Mouse (Mus musculus): ENCODE results near the gene Dpy19l1. TPM values are rescaled to one million over a fixed set of nuclear protein-coding genes. Genes with fewer than 3 reads are reported as not detected.

The Dpy19l1 gene
- polyA plus RNA-seq, 1 experiment from 2014 or later: 11.3 TPM

- H3K9ac ChIP-seq: no peak overlapping the region
- no peak for ATAC-seq
Observed at GRCm38 (mm10) chr9:24503858-24504219, 899 bp upstream of the Dpy19l1 start.

GRCm38 (mm10) chr9:24502571-24503004 lies 352 bp downstream of the Dpy19l1 start:
- under 1% methylated on average over 47 of the region's 48 CpGs for whole genome bisulfite sequencing
- peak overlapping the region; percentile 75 for H3K4me3 ChIP-seq (replicated peaks)
- H3K27me3 ChIP-seq (replicated peaks): no peaks in the 10 kb centered on the region
- 0 out of 2 replicates have a peak, but pooled peaks cover 4% of the 10 kb centered on the region for H3K4me1 ChIP-seq (replicated peaks)
- H3K27ac ChIP-seq: peak overlapping the region; percentile 92
- peak overlapping the region; percentile 84 for H3K9ac ChIP-seq
- no peaks in the 10 kb centered on the region for H3K36me3 ChIP-seq
- H3K9me3 ChIP-seq: no peaks in the 10 kb centered on the region
- peak; percentile 90 for ATAC-seq
- H3K4me2 ChIP-seq (replicated peaks): peak overlapping the region; percentile 62

More at GRCm38 (mm10) chr9:24503858-24504219, 899 bp upstream of the Dpy19l1 start:
- H3K4me2 ChIP-seq (replicated peaks): peak overlapping the region; percentile 62
- no peaks in the 10 kb centered on the region for H3K36me3 ChIP-seq
- H3K9me3 ChIP-seq: no peaks in the 10 kb centered on the region
- peak overlapping the region; percentile 75 for H3K4me3 ChIP-seq (replicated peaks)
- peak overlapping the region; percentile 73 for H3K27ac ChIP-seq
- WGBS: 7% methylated on average over 5 of the region's 5 CpGs
- 0 out of 2 replicates have a peak, but pooled peaks cover 4% of the 10 kb centered on the region for H3K4me1 ChIP-seq (replicated peaks)
- no peaks in the 10 kb centered on the region for H3K27me3 ChIP-seq (replicated peaks)

GRCm38 (mm10) chr9:24501618-24502017 lies 1.3 kb downstream of the Dpy19l1 start:
- peak overlapping the region; percentile 62 for H3K4me2 ChIP-seq (replicated peaks)
- 56% methylated on average over 2 of the region's 2 CpGs for WGBS
- H3K4me3 ChIP-seq (replicated peaks): peak overlapping the region; percentile 75
- ATAC-seq: no peak
- no peaks in the 10 kb centered on the region for H3K27me3 ChIP-seq (replicated peaks)
- H3K27ac ChIP-seq: no peak overlapping the region
- H3K9me3 ChIP-seq: no peaks in the 10 kb centered on the region
- peak overlapping the region; percentile 30; the same call in 1 of the 2 replicates for H3K9ac ChIP-seq
- no peaks in the 10 kb centered on the region for H3K36me3 ChIP-seq
- H3K4me1 ChIP-seq (replicated peaks): 0 out of 2 replicates have a peak, but pooled peaks cover 4% of the 10 kb centered on the region

GRCm38 (mm10) chr9:24496226-24496625 lies 6.7 kb downstream of the Dpy19l1 start:
- no peak overlapping the region for H3K4me3 ChIP-seq (replicated peaks)
- WGBS: 100% methylated on average over 2 of the region's 2 CpGs
- no peaks in the 10 kb centered on the region for H3K9me3 ChIP-seq
- no peak overlapping the region for H3K4me2 ChIP-seq (replicated peaks)
- no peaks in the 10 kb centered on the region for H3K27me3 ChIP-seq (replicated peaks)
- H3K36me3 ChIP-seq: no peaks in the 10 kb centered on the region
- H3K27ac ChIP-seq: no peak overlapping the region
- H3K9ac ChIP-seq: no peak overlapping the region
- 0 out of 2 replicates have a peak, but pooled peaks cover 4% of the 10 kb centered on the region for H3K4me1 ChIP-seq (replicated peaks)
- ATAC-seq: no peak

GRCm38 (mm10) chr9:24490516-24490915 lies 12.4 kb downstream of the Dpy19l1 start:
- Histone ChIP-seq H3K36me3 (no peaks in the 10 kb centered on the region), H3K27me3 (replicated peaks) (no peaks in the 10 kb centered on the region), H3K4me1 (replicated peaks) (no peaks in the 10 kb centered on the region), H3K27ac (no peak overlapping the region), H3K9ac (no peak overlapping the region), H3K4me3 (replicated peaks) (no peak overlapping the region), H3K4me2 (replicated peaks) (no peak overlapping the region), H3K9me3 (no peaks in the 10 kb centered on the region)
- 83% methylated on average over 5 of the region's 5 CpGs for WGBS
- ATAC-seq: peak; percentile 34; the same call in 1 of the 2 replicates

GRCm38 (mm10) chr9:24488425-24489104 lies 14.4 kb downstream of the Dpy19l1 start:
- no peaks in the 10 kb centered on the region for H3K27me3 ChIP-seq (replicated peaks)

GRCm38 (mm10) chr9:24482375-24482774 lies 20.6 kb downstream of the Dpy19l1 start:
- H3K4me3 ChIP-seq (replicated peaks): no peak overlapping the region
- H3K9ac ChIP-seq: no peak overlapping the region
- no peaks in the 10 kb centered on the region for H3K9me3 ChIP-seq
- no peaks in the 10 kb centered on the region for H3K36me3 ChIP-seq
- ATAC-seq: no peak
- no peak overlapping the region for H3K4me2 ChIP-seq (replicated peaks)
- no peak overlapping the region for H3K27ac ChIP-seq
- H3K4me1 ChIP-seq (replicated peaks): no peaks in the 10 kb centered on the region
- no peaks in the 10 kb centered on the region for H3K27me3 ChIP-seq (replicated peaks)
- WGBS: 77% methylated on average over 5 of the region's 5 CpGs

More at GRCm38 (mm10) chr9:24488425-24489104, 14.4 kb downstream of the Dpy19l1 start:
- no peaks in the 10 kb centered on the region for H3K9me3 ChIP-seq
- H3K4me1 ChIP-seq (replicated peaks): no peaks in the 10 kb centered on the region
- no peak overlapping the region for H3K4me2 ChIP-seq (replicated peaks)
- no peak overlapping the region for H3K9ac ChIP-seq
- H3K36me3 ChIP-seq: no peaks in the 10 kb centered on the region
- WGBS: 85% methylated on average over 6 of the region's 6 CpGs
- ATAC-seq: peak; percentile 78; the same call in 1 of the 2 replicates
- H3K4me3 ChIP-seq (replicated peaks): no peak overlapping the region
- H3K27ac ChIP-seq: no peak overlapping the region

- H3K4me1 ChIP-seq (replicated peaks): no peaks in the 10 kb centered on the region
- H3K9me3 ChIP-seq: no peaks in the 10 kb centered on the region
- WGBS: 87% methylated on average over 2 of the region's 2 CpGs
- no peaks in the 10 kb centered on the region for H3K27me3 ChIP-seq (replicated peaks)
- no peak overlapping the region for H3K4me2 ChIP-seq (replicated peaks)
- H3K9ac ChIP-seq: no peak overlapping the region
- H3K27ac ChIP-seq: no peak overlapping the region
- no peak for ATAC-seq
- no peak overlapping the region for H3K4me3 ChIP-seq (replicated peaks)
- H3K36me3 ChIP-seq: no peaks in the 10 kb centered on the region
Observed at GRCm38 (mm10) chr9:24477251-24477650, 25.7 kb downstream of the Dpy19l1 start.

GRCm38 (mm10) chr9:24473824-24474223 lies 29.1 kb downstream of the Dpy19l1 start:
- Histone ChIP-seq H3K9me3 (no peaks in the 10 kb centered on the region), H3K4me2 (replicated peaks) (no peak overlapping the region), H3K4me3 (replicated peaks) (no peak overlapping the region), H3K27ac (no peak overlapping the region), H3K9ac (no peak overlapping the region), H3K4me1 (replicated peaks) (no peaks in the 10 kb centered on the region), H3K36me3 (no peaks in the 10 kb centered on the region), H3K27me3 (replicated peaks) (no peaks in the 10 kb centered on the region)
- ATAC-seq: no peak
- 77% methylated on average over 7 of the region's 7 CpGs for WGBS

GRCm38 (mm10) chr9:24472514-24472913 lies 30.4 kb downstream of the Dpy19l1 start:
- Histone ChIP-seq H3K4me2 (replicated peaks) (no peak overlapping the region), H3K27ac (no peak overlapping the region), H3K4me3 (replicated peaks) (no peak overlapping the region), H3K9me3 (no peaks in the 10 kb centered on the region), H3K27me3 (replicated peaks) (no peaks in the 10 kb centered on the region), H3K9ac (no peak overlapping the region), H3K4me1 (replicated peaks) (no peaks in the 10 kb centered on the region), H3K36me3 (no peaks in the 10 kb centered on the region)
- 85% methylated on average over 3 of the region's 3 CpGs for WGBS
- ATAC-seq: no peak

GRCm38 (mm10) chr9:24470166-24470565 lies 32.8 kb downstream of the Dpy19l1 start:
- WGBS: 57% methylated on average over 5 of the region's 5 CpGs
- H3K4me3 ChIP-seq (replicated peaks): no peak overlapping the region
- no peak overlapping the region for H3K27ac ChIP-seq
- H3K4me2 ChIP-seq (replicated peaks): no peak overlapping the region
- ATAC-seq: no peak
- no peaks in the 10 kb centered on the region for H3K4me1 ChIP-seq (replicated peaks)
- H3K36me3 ChIP-seq: no peaks in the 10 kb centered on the region
- H3K9me3 ChIP-seq: no peaks in the 10 kb centered on the region
- H3K9ac ChIP-seq: no peak overlapping the region
- H3K27me3 ChIP-seq (replicated peaks): no peaks in the 10 kb centered on the region

- H3K4me3 ChIP-seq (replicated peaks): no peak overlapping the region
- no peak for ATAC-seq
- H3K9me3 ChIP-seq: no peaks in the 10 kb centered on the region
- no peak overlapping the region for H3K4me2 ChIP-seq (replicated peaks)
- no peaks in the 10 kb centered on the region for H3K27me3 ChIP-seq (replicated peaks)
- no peaks in the 10 kb centered on the region for H3K4me1 ChIP-seq (replicated peaks)
- H3K9ac ChIP-seq: no peak overlapping the region
- WGBS: 88% methylated on average over 5 of the region's 5 CpGs
- H3K27ac ChIP-seq: no peak overlapping the region
- no peaks in the 10 kb centered on the region for H3K36me3 ChIP-seq
Observed at GRCm38 (mm10) chr9:24467186-24467585, 35.8 kb downstream of the Dpy19l1 start.

GRCm38 (mm10) chr9:24466649-24467048 lies 36.3 kb downstream of the Dpy19l1 start:
- H3K4me2 ChIP-seq (replicated peaks): no peak overlapping the region
- H3K27me3 ChIP-seq (replicated peaks): no peaks in the 10 kb centered on the region
- whole genome bisulfite sequencing: 93% methylated on average over 1 of the region's 1 CpGs
- no peaks in the 10 kb centered on the region for H3K9me3 ChIP-seq
- H3K4me3 ChIP-seq (replicated peaks): no peak overlapping the region
- no peak overlapping the region for H3K27ac ChIP-seq
- no peak for ATAC-seq
- no peaks in the 10 kb centered on the region for H3K36me3 ChIP-seq
- H3K9ac ChIP-seq: no peak overlapping the region
- no peaks in the 10 kb centered on the region for H3K4me1 ChIP-seq (replicated peaks)
